Mouse (Mus musculus) kidney, postnatal 0 days (tissue): Measurements from ENCODE around the gene Zfp449. TPM values are rescaled to one million over a fixed set of nuclear protein-coding genes. Genes with fewer than 3 reads are reported as not detected.
A peak's percentile ranks its signal among the peaks of the same experiment; 100 is the strongest.

Experiments
- ATAC-seq: fragments of 200-750 bp; cut with Nextera tagmentation; replicated peaks from 2 replicates; pipeline ENCODE4 v1.8.0; 2017; ENCODE audit warnings: low read depth, moderate number of reproducible peaks, moderate TSS enrichment, moderate library complexity; ENCODE audit not compliant: low FRiP score
- DNase-seq: peaks from one replicate; pipeline ENCODE4 v3.0.0-alpha.2; 2016; ENCODE audit warnings: low spot score
- H3K27ac ChIP-seq: fragments of 300-500 bp; sonication (generic); 2 replicates; pipeline ENCODE4 v1.5.1; 2014; ENCODE audit warnings: mild to moderate bottlenecking
- H3K27me3 ChIP-seq: fragments of 300-500 bp; sonication (generic); 2 replicates; pipeline ENCODE4 v1.6.1; 2014; ENCODE audit warnings: low read length, mixed read lengths; ENCODE audit not compliant: insufficient read depth
- H3K36me3 ChIP-seq: fragments of 300-500 bp; sonication (generic); 2 replicates; pipeline ENCODE4 v1.6.1; 2014; ENCODE audit warnings: low read length, mixed read lengths; ENCODE audit not compliant: insufficient read depth
- H3K4me1 ChIP-seq: fragments of 300-500 bp; sonication (generic); replicated peaks from 2 replicates; pipeline ENCODE4 v1.6.1; 2014; ENCODE audit warnings: antibody characterized with exemption, low read length, mixed read lengths; ENCODE audit not compliant: insufficient read depth
- H3K4me2 ChIP-seq: fragments of 300-500 bp; sonication (generic); 2 replicates; pipeline ENCODE4 v1.6.1; 2014; ENCODE audit warnings: mild to moderate bottlenecking, low read length, moderate library complexity, mixed read lengths
- H3K4me3 ChIP-seq: fragments of 300-500 bp; sonication (generic); replicated peaks from 2 replicates; pipeline ENCODE4 v1.5.1; 2014; ENCODE audit warnings: low read depth, low read length
- H3K9ac ChIP-seq: fragments of 300-500 bp; sonication (generic); 2 replicates; pipeline ENCODE4 v1.6.1; 2014; ENCODE audit warnings: low read depth, low read length
- H3K9me3 ChIP-seq: fragments of 300-500 bp; sonication (generic); replicated peaks from 2 replicates; pipeline ENCODE4 v1.6.1; 2016; ENCODE audit warnings: low read length, inconsistent platforms, mixed read lengths
- CTCF ChIP-seq: IDR thresholded peaks from 2 replicates; pipeline ENCODE4 v1.5.1; 2016; ENCODE audit warnings: antibody characterized with exemption, low read depth, mild to moderate bottlenecking, moderate library complexity
- WGBS: fragments of 180-500 bp; shearing (Covaris S2); extraction: QIAGEN DNeasy Blood & Tissue Kit; methylation state at CpG from one replicate; pipeline ENCODE4 v1.1.7; 2014; 5-methylcytosine and 5-hydroxymethylcytosine counted together
- polyA plus RNA-seq: library from polyadenylated mRNA; unstranded; fragments of >200 nt; fragmentation: Nextera tagmentation; extraction: Ambion mirVana; gene quantifications from 2 replicates; pipeline ENCODE4 v1.2.1, GENCODE M21; 2015

Zfp449 gene
- polyA plus RNA-seq: 4.2 and 4.9 TPM in 2 replicates

- Histone ChIP-seq H3K4me3 (peak within 1 kb of the TSS; percentile 49), H3K27me3 (no peaks in the 10 kb centered on the region), H3K9me3 (no peaks in the 10 kb centered on the region), H3K27ac (0 out of 2 replicates have a peak within 1 kb of the TSS, but pooled peaks have one; percentile 13), H3K36me3 (no peaks in the 10 kb centered on the region), H3K9ac (peak within 1 kb of the TSS; percentile 55), H3K4me1 (no peaks in the 10 kb centered on the region), H3K4me2 (peak within 1 kb of the TSS; percentile 55)
- TF ChIP-seq CTCF: no peak
- 21% methylated on average over 39 of the region's 39 CpGs for WGBS
- ATAC-seq (peak; percentile 94), DNase-seq (peak; percentile 92)
These were observed at the start of gene Zfp449 for GRCm38 (mm10) chrX:56346176-56346931. Gene Zfp449 (plus strand): TSS chrX:56346400.

- Histone ChIP-seq H3K36me3 (no peaks in the 10 kb centered on the region), H3K4me3 (no peak overlapping the region), H3K9me3 (no peaks in the 10 kb centered on the region), H3K4me1 (no peaks in the 10 kb centered on the region), H3K9ac (no peak overlapping the region), H3K27ac (no peak overlapping the region), H3K4me2 (no peak overlapping the region), H3K27me3 (no peaks in the 10 kb centered on the region)
- no peak for TF ChIP-seq CTCF
- 74% methylated on average over 5 of the region's 5 CpGs for WGBS
- DNase-seq (no peak), ATAC-seq (no peak)
These were observed 38.6 kb upstream of the Zfp449 start for GRCm38 (mm10) chrX:56307597-56307996.

- Histone ChIP-seq H3K27ac (no peak overlapping the region), H3K4me2 (no peak overlapping the region), H3K9ac (no peak overlapping the region), H3K4me3 (no peak overlapping the region), H3K27me3 (no peaks in the 10 kb centered on the region), H3K9me3 (no peaks in the 10 kb centered on the region), H3K4me1 (no peaks in the 10 kb centered on the region), H3K36me3 (no peaks in the 10 kb centered on the region)
- no peak for TF ChIP-seq CTCF
- no peak for ATAC-seq
- DNase-seq: no peak
- WGBS: 61% methylated on average over 1 of the region's 1 CpGs
These were observed 33.4 kb upstream of the Zfp449 start for GRCm38 (mm10) chrX:56312813-56313212.

- Histone ChIP-seq H3K4me2 (no peak overlapping the region), H3K36me3 (no peaks in the 10 kb centered on the region), H3K9ac (no peak overlapping the region), H3K4me3 (no peak overlapping the region), H3K9me3 (no peaks in the 10 kb centered on the region), H3K27ac (no peak overlapping the region), H3K27me3 (no peaks in the 10 kb centered on the region), H3K4me1 (no peaks in the 10 kb centered on the region)
- 78% methylated on average over 5 of the region's 5 CpGs for WGBS
- ATAC-seq (no peak), DNase-seq (no peak)
- TF ChIP-seq CTCF: no peak
These were observed 24.1 kb upstream of the Zfp449 start for GRCm38 (mm10) chrX:56322096-56322495.

GRCm38 (mm10) chrX:56322731-56323130 is 23.5 kb upstream of the Zfp449 start:
- ATAC-seq: no peak
- TF ChIP-seq CTCF: no peak
- DNase-seq: no peak
- 83% methylated on average over 2 of the region's 2 CpGs for WGBS
- Histone ChIP-seq H3K27ac (no peak overlapping the region), H3K4me1 (no peaks in the 10 kb centered on the region), H3K36me3 (no peaks in the 10 kb centered on the region), H3K9me3 (no peaks in the 10 kb centered on the region), H3K27me3 (no peaks in the 10 kb centered on the region), H3K9ac (no peak overlapping the region), H3K4me3 (no peak overlapping the region), H3K4me2 (no peak overlapping the region)

GRCm38 (mm10) chrX:56332046-56332445 is 14.2 kb upstream of the Zfp449 start:
- no peak for TF ChIP-seq CTCF
- H3K36me3 ChIP-seq: no peaks in the 10 kb centered on the region
- H3K9ac ChIP-seq: no peak overlapping the region
- no peaks in the 10 kb centered on the region for H3K27me3 ChIP-seq
- no peaks in the 10 kb centered on the region for H3K4me1 ChIP-seq
- 61% methylated on average over 3 of the region's 3 CpGs for WGBS
- no peak overlapping the region for H3K4me2 ChIP-seq
- H3K4me3 ChIP-seq: no peak overlapping the region
- H3K9me3 ChIP-seq: no peaks in the 10 kb centered on the region
- DNase-seq (no peak), ATAC-seq (no peak)
- H3K27ac ChIP-seq: no peak overlapping the region
